Mouse (Mus musculus): ENCODE results near the gene 9130019O22Rik. TPM values are rescaled to one million over a fixed set of nuclear protein-coding genes. Genes with fewer than 3 reads are reported as not detected.
"Not testable (repeated sequence)": the region's sequence is repeated elsewhere in the genome, so short reads cannot be mapped to it uniquely, and the experiment has no call there.

Gene 9130019O22Rik
- total RNA-seq, 2 experiments from 2014 or later: 0.38 to 1.8 TPM

DNA sequence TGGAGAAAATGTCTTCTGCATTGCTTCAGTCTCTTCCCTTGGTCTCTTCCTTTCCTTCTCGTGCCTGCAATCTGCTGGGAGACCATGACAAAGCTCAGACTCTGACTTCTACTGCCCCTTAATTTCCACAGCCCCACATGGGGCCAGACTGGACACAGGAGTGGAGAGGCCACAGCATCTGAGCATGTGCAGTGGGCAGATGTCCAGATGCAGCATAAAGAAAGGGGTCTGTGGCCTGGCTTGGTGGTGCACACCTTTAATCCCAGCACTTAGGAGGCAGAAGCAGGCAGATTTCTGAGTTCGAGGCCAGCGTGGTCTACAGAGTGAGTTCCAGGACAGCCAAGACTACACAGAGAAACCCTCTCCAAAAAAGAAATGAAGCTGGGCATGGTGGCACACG is 1.4 kb downstream of the 9130019O22Rik start:
- not testable (repeated sequence) for ATAC-seq (replicated peaks; ENCODE audit: low FRiP score, poor library complexity, severe bottlenecking)

DNA sequence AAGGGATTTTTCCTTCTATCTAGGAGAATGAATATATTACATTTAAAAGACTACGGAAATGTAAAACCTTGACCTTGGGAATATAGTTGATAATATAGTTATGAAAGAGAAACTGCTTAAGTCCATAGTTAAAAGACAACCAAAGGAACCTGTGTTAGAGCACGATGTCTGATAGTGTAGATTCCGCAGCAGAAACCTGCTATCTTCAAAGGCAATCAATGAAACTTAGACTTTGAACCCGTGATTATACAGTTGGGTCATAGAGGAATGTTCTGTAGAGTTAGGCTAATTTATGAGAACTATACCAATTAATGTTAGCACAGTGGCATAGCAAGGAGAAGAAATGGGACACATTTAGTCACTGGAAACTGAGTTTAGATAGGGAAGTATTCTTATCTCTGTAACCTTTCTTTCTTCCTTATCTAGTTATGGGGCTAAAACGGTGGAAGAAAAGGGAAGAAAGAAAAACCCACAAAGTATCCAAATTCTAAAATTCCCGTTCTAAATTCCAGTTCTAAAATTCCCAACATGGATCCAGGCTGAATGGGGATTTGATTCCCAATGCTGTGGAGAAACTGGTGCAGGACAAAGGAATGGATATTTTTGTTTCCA is 8.6 kb downstream of the 9130019O22Rik start:
- ATAC-seq (replicated peaks; ENCODE audit: low FRiP score, poor library complexity, severe bottlenecking): no peak

DNA sequence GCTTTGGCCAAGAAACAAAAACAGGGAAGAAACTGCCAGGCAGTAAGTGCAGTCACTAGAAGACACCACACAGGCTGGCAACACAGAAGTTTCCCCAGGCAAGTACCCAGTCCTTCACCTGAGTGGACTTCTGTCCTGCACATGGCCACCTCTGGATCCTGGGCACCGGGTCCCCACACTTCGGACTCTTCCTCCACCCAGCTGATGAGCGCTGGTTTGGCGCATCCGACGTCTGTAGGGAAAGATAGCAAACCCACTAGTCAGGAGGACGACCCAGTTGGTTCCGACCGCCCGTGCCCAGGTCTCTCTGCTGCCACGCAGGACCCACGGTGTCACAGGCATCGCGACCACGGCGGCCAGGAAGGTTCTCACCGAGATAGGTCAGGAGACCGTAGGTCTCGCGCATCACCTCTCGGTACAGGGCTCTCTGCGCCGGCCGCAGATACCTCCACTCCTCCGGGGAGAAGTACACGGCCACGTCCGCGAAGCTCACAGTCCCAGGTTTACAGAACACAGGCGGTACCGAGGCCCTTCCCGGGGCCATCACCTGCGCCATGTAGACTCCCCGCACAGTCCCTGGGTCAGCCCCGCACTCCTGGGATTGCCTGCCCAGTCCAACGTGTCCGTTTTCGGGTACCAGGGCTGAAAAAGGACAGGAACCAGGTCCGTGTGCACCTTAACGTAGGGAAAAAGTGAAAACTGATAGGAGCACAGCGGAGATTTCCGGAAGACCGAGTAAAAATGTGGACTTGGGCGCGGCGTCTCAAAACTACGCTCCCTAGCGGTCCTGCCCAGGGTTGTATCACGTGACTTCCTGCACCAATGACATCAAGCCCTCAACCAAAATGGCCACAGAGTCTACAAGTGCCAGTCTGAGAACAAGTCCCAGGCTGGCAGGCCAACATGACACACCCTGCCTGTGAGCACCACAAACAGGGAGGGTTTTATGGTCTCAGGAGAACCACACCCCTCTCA is 11.4 kb downstream of the 9130019O22Rik start, which contains the start of gene Zfp747:
Gene Zfp747 (minus strand): TSS at position 780 of the 975 bp plus-strand sequence.
- ATAC-seq (replicated peaks; ENCODE audit: low FRiP score, poor library complexity, severe bottlenecking): peak; percentile 95

DNA sequence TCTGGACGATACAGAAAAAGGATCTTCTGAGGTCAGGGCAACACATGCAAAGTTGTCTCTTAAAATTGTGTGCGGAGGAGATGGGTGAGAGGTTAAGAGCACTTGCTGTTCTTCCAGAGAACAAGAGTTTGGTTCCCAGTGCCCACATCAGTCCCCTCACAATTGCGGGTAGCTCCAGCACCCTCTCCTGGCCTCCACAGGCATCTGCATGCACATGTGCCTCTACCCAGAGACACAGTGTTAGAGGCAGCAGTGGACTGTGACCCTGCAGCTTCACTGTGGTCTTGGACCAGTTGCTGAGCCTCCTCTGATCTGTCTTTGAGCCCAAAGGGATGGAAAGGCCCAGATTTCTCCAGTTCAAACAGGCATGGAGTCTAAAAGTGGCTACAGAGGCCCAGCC is 15.1 kb downstream of the 9130019O22Rik start:
- ATAC-seq (replicated peaks; ENCODE audit: low FRiP score, poor library complexity, severe bottlenecking): not testable (repeated sequence)

DNA sequence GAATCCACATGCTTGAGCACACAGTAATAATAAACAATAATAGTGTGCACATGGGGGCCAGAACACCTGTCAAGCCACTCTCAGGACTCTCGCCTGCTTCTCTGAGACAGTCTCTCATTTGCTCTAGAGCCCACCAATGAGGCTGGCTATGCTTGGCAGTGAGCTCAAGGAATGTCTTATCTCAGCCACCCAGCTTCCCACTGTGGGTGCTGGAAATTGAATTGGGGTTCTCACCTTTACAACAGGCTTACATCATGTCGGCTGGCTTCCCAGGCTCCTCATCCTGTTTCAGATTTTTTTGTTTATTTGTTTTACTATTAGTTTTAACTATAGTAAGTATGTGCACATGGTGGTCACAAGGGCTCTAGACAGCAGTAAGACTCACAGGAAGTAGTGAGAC is 15.8 kb downstream of the 9130019O22Rik start:
- no peak for ATAC-seq (replicated peaks; ENCODE audit: low FRiP score, poor library complexity, severe bottlenecking)

DNA sequence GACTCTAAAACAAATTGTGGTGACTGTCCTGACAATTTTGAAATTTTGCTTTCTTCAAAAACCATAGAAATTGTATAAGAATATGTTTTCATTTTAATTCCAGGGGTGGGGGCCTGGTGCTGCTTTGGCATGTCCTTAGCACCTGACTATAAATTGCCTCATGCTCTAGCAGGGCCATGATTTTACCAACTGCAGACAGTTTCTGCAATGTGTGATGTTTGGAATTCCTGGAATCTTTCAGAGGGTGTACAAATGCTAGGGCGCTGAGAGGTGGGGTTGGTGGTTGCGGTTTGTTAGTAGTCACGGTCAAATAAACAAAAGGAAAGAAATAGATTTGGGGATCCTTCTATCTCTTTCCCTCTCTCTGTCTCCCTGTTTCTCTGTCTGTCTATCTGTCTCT is 20.7 kb downstream of the 9130019O22Rik start:
- ATAC-seq (replicated peaks; ENCODE audit: low FRiP score, poor library complexity, severe bottlenecking): no peak

DNA sequence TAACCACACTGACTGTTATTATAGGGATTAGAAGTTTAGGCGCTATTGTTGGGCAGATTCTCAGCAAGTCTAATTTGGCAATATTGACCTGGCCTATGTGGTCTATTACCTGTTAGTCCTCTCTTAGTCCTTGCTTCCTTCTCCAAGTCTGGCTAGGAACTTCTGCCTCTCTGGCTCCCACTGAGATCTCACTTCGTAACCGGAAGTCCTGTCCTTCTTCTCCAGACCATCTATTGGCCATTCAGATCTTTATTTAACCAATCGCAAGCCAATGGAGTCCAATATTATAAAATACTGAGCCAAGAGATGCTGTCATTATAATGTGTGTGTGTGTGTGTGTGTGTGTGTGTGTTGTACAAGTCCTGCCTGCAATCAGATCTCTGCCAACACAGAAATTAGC is 22.8 kb downstream of the 9130019O22Rik start:
- ATAC-seq (replicated peaks; ENCODE audit: low FRiP score, poor library complexity, severe bottlenecking): no peak

DNA sequence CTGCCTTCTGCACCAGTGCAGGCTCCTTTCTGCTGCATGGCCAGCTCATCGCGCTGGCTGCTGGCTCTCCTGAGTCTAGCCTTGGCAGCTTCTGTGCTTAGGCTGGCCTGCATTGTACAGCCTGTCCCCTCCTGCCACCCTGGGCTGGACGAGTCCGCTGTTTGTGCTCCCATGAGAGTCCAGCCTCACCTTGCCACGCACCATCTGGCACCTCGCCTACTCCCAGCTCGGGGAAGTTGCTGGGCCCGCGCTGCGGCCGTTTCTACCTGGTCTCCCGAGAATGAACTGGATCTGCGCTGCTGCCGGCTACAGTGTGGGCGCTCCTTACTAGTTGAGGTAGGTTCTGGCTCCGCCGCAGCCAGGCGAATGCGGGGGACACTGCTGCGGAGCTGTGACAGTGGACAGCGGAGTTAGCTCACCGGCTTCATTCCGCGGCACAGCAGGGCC is 23.5 kb downstream of the 9130019O22Rik start:
- ATAC-seq (replicated peaks; ENCODE audit: low FRiP score, poor library complexity, severe bottlenecking): no peak

DNA sequence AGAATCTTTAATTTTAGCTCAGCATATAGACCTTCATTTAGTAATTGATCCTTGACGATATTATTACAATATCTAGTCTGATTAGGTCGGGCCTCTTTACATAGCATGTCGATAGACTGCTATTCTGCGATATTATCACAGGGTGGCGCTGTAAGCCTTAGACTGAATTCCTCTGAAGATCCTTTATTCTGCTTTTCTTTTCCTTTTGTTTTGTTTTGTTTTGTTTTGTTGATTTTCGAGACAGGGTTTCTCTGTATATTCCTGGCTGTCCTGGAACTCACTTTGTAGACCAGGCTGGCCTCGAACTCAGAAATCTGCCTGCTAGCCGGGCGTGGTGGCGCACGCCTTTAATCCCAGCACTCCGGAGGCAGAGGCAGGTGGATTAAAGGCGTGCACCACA is 24.5 kb downstream of the 9130019O22Rik start:
- ATAC-seq (replicated peaks; ENCODE audit: low FRiP score, poor library complexity, severe bottlenecking): not testable (repeated sequence)

DNA sequence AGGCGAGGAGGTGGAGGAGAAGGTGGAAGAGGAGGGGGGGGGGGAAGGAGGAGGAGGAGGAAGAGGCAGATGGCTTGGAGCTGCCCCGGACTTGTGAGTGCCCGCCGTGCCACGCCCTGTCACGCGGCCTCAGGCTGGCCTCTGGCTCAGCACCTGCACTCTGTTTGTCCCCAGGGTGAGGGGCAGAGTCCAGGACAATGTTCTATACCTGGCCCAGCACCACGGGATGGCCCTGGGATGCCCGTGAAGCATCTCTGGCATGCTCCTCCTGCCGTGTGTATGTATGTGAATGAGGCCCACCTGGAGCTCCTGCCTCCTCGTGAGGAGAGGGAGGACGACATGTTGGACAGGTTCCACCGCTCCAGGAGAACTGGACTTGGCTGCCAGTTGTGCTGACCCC is 25.5 kb downstream of the 9130019O22Rik start:
- no peak for ATAC-seq (replicated peaks; ENCODE audit: low FRiP score, poor library complexity, severe bottlenecking)

DNA sequence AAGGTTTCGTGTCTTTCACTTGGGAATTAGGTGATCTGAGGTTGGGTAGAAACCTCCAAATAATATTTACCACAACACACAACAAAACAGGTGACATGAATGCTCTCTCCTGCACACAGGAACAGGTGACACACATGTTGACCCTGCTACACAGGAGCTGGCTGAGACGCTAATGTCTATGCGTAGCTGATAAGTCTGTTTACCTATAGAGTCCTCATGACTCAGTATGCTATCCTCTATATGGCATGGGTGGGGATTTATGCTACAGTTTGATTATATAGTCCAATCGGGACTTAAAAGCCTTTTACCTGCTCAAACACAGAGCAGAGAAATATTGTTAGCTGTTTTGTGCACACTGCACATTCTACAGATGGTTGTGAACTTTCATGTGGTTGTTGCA is 26.7 kb downstream of the 9130019O22Rik start:
- ATAC-seq (replicated peaks; ENCODE audit: low FRiP score, poor library complexity, severe bottlenecking): no peak

DNA sequence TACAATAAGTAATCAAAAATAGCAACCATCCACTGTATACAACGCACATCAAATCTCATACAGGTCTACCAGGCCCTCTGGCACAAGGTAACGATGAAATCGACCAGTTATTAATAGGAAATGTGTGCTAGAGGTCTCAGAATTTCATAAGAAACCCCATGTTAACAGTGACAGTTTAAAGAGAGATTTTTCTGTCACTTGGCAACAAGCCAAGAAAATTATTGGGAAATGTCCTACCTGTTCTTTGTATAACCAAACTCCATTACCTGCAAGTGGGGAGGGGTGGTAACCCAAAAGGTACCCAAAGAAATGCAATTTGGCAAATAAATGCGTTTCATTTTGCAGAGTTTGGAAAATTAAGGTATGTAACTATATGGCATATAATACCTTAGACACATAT is 28.5 kb downstream of the 9130019O22Rik start:
- no peak for ATAC-seq (replicated peaks; ENCODE audit: low FRiP score, poor library complexity, severe bottlenecking)

DNA sequence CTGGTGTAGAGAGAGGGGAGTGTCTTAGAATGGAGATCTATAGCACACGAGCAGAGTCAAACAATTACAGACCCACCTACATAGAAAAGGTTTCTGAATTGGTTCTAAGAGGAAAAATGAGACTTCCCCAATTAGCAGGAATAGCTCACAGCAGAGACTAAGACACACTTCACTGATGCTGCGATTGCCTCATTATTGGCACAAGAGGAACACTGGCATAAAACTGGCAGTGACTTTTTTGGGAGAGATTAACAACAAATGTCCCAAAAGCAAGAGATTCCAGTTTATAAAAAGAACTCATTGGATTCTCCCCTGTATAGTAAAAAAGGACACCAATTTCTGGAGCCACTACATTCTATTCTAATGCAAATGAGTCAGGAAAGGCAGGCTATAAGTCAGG is 29.1 kb downstream of the 9130019O22Rik start:
- no peak for ATAC-seq (replicated peaks; ENCODE audit: low FRiP score, poor library complexity, severe bottlenecking)

DNA sequence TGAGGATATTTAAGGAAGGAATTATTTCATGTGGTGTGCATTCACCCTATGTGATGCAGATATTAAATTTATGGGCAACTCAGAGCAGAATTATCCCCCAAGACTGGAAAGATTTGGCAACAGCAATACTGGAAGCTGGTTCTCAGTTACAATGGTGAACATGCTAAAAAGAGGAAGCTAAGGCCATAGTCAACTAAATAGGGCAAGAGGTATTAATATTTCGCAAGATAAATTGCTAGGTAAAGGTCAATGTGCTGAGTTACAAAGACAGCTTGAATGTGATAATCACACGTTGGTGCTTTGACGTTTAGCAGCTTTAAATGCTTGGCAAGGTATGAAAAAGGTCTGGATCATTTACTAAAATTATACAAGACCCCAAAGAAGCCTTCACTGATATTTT is 31.2 kb downstream of the 9130019O22Rik start:
- ATAC-seq (replicated peaks; ENCODE audit: low FRiP score, poor library complexity, severe bottlenecking): no peak

DNA sequence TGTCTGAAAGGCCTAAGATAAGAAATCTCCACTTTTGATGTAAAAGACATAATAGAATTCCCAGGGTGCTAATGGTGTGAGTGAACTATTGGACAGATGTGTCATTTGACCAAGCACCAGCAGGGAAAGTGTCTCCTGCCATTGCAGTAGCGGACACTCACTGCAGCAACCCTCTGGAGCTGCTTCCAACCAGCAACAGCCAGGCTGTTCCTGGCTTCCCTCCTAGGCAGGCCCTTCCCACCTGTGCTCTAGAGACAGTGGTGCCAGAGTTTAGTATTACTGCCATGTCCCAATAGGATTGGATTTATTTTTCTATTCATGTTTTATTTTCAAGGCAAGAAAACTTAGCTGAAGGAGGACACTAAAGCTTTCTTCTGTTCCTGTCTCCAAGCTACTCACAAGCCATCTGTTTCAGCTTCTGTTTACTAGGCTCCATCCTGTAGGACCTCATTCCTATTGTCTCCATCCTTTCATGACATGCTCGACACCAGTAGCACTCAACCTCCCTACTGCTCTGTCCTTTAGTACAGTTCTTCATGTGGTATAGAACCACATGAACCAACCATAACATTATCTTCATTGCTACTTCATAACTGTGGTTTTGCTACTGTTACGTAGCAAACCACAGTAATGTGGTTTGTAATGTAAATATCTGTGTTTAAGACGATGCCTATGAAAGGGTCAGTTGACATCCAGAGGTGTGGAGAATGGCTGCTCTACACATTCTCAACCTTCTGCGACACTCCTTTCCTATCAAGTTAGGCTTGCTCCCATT is 35.5 kb downstream of the 9130019O22Rik start:
- ATAC-seq (replicated peaks; ENCODE audit: low FRiP score, poor library complexity, severe bottlenecking): no peak

DNA sequence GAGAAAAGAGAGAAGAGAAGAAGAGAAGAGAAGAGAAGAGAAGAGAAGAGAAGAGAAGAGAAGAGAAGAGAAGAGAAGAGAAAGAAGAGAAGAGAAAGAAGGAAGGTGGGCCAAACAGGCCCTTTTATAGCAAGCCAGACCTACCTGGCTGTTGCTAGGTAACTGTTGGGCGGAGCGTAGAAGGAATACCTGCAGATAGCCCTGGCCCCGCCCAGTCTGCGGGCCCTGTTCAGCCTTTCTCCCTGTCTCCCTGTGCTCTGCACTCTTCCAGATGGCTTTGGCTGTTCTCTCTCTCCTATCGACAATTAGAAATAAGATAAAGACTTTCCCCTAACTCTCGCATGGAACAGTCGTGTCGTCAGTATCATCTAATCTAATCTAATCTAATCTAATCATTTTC is 40.3 kb downstream of the 9130019O22Rik start:
- no peak for ATAC-seq (replicated peaks; ENCODE audit: low FRiP score, poor library complexity, severe bottlenecking)

DNA sequence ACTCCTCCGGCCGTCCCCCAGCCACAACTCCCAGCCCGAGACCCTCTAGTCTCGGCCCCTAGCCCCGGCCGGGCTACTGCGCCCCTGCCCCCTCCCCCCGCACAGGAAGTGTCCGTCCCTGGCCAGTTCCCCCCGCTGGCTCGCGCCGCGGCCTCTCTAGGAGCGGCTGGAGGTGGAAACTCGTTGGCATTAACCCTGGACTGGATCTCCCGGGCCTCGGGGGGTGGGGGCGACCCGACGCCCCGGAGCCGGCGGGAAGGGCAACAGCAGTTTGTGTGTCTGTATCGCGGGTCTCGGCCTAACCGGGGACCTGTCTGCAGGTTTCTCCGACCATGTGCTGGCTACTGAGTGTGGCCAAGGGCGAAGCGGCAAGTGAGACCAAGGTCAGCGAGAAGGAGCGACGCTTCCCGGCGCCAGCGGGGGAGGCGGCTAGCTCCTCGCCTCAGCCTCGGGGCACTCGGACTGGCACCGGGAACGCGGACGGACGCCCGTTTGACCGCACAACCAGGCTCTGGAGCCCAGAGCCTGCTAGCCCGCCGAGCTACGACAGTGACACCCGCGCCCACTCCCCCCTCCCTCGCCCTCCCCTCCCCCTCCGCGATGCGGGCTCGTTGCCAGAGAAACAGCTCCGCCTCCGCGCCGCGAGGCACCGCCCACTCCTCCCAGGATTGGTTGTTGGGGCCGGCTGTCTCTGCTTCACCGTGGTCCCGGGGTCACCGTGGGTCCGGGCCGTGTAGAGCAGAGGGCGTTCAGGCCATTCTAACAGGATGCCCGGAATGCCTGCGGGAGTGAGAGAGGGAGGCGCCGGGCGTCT is 41.2 kb downstream of the 9130019O22Rik start, which contains the start of gene Zfp768:
Gene Zfp768 (minus strand): TSS at position 78 of the 814 bp plus-strand sequence.
- ATAC-seq (replicated peaks; ENCODE audit: low FRiP score, poor library complexity, severe bottlenecking): peak; percentile 86

DNA sequence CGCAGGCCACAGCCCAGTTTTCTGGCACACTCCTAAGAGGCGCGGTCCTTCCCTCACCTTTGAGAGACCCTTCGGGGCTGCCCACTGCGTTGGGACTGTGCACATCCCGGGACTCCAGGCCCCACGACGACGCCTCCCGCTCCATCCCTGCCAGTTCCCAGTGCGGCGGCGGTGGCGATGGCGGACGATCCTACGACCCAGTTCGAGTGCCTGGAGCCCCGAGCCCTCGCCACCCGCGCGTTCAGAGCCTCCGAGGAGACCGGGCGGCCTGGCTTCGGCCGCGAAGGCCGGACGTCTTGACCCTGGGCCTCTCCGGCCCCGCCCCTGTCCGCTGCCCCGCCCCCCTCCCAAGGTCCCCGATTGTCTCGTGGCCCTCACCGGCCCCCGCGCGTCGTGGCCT is 41.9 kb downstream of the 9130019O22Rik start:
- no peak for ATAC-seq (replicated peaks; ENCODE audit: low FRiP score, poor library complexity, severe bottlenecking)

DNA sequence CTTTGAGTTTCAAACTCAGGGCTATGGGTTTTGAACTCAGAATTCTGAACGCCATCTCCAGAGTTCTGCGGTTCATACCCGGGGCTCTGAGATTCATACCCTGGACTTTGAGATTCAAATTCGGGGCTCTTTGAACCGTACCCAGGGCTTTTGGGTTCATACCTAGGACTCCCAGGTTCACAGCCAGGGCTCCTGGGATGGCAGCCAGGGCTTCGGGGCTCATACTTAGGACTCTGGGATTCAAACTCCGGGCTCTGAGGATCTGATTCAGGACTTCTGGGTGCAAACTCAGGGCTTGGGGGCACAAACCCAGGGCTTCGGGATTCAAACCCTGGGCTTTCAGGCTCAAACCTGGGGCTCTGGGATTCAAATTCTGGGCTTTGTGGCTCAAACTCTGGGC is 42.6 kb downstream of the 9130019O22Rik start:
- ATAC-seq (replicated peaks; ENCODE audit: low FRiP score, poor library complexity, severe bottlenecking): no peak
